Mouse (Mus musculus): Measurements from ENCODE around the gene Gm42906. TPM values are rescaled to one million over a fixed set of nuclear protein-coding genes. Genes with fewer than 3 reads are reported as not detected.

Gene Gm42906
- polyA plus RNA-seq, 2 experiments: not detected

DNA sequence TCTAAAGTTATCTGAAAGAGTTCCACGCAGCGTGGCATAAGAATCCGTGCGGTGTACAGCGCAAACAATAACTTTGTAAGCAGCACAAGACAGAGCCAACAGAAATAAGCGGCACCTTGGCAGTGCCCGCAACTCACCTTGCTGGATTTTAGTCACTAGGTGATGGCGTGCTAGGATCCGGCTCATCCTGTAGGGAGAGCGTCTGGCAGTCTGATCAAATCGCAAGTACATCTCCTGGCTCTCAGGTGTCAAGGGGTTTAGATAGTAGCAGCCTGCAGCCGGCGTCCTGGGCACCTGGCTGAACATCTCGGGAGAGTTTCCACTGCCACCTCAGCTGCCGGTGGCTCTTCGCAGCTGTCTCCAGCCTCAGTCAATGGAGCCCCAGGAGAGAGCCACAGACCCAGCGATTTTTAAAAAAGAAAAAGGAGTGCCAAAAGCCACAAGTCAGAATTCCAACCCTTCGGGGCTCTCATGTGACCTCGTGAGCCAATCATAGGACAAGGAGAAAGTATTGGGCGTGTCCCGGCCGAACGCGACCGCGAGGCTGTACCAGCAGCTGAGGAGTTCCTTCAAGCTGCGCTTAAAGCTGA is 238.1 kb downstream of the Gm42906 start:
- Histone ChIP-seq H3K27me3 (ENCODE audit: control insufficient read depth, insufficient read depth, low read length) (no peaks in the 10 kb centered on the region), H3K4me1 (replicated peaks; ENCODE audit: control insufficient read depth in 2 of 2, insufficient read depth in 2 of 2, low read length in 1 of 2) (peaks cover 0 to 4% of the 10 kb centered on the region in 2 experiments; a peak in 1 of 4 replicates), H3K4me3 (ENCODE audit: insufficient read depth in 1 of 2, low read depth in 2 of 2, low read length in 2 of 2) (peak overlapping the region; percentile 38 to 62), H3K4me2 (ENCODE audit: low read depth) (peak overlapping the region; percentile 42), H3K9ac (replicated peaks) (no peak overlapping the region), H3K36me3 (replicated peaks; ENCODE audit: control insufficient read depth, insufficient read depth, low read depth) (no peaks in the 10 kb centered on the region), H3K27ac (no peak overlapping the region), H3K9me3 (ENCODE audit: control insufficient read depth, low read length) (no peaks in the 10 kb centered on the region)
- 3% methylated on average over 27 of the region's 27 CpGs for WGBS (ENCODE audit: insufficient replicate concordance)
- TF ChIP-seq EP300 (IDR thresholded peaks at IDR 0.05; ENCODE audit: low read depth) (no peak), CTCF (IDR thresholded peaks at IDR 0.05; ENCODE audit: low read depth) (no peak)
- DNase-seq (ENCODE audit: low read depth in 3 of 3, low spot score in 3 of 3) (peak; percentile 26 to 46 (median 30)), ATAC-seq (ENCODE audit: insufficient read depth) (peak; percentile 76)

DNA sequence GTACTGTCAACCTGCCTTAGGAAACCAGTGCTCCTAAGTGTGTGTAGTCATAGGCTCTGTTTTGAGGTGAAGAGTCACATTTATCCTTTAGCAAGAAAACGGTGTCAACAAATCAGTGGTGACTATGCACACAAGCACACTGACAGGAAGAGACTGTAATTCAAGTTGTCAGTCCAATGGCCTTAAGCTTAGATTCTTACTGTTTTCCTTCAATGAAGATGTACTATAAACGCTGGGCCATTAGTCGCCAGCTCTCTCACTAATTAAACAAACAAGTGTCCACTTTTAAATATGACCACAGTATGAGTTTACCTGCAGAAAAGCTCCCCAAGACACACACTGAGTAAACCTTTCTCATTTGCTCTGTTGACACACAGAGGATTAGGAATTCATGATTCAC is 238.6 kb downstream of the Gm42906 start:
- DNase-seq (ENCODE audit: low read depth in 3 of 3, low spot score in 3 of 3) (no peak), ATAC-seq (ENCODE audit: insufficient read depth) (no peak)
- WGBS (ENCODE audit: insufficient replicate concordance): 16% methylated on average over 3 of the region's 3 CpGs
- peak overlapping the region; percentile 38 to 62 for H3K4me3 ChIP-seq (ENCODE audit: insufficient read depth in 1 of 2, low read depth in 2 of 2, low read length in 2 of 2)
- TF ChIP-seq EP300 (IDR thresholded peaks at IDR 0.05; ENCODE audit: low read depth): no peak
- no peak for TF ChIP-seq CTCF (IDR thresholded peaks at IDR 0.05; ENCODE audit: low read depth)
- peaks cover 0 to 4% of the 10 kb centered on the region in 2 experiments; a peak in 1 of 4 replicates for H3K4me1 ChIP-seq (replicated peaks; ENCODE audit: control insufficient read depth in 2 of 2, insufficient read depth in 2 of 2, low read length in 1 of 2)
- H3K9ac ChIP-seq (replicated peaks): no peak overlapping the region
- no peak overlapping the region for H3K27ac ChIP-seq
- no peaks in the 10 kb centered on the region for H3K36me3 ChIP-seq (replicated peaks; ENCODE audit: control insufficient read depth, insufficient read depth, low read depth)
- no peaks in the 10 kb centered on the region for H3K9me3 ChIP-seq (ENCODE audit: control insufficient read depth, low read length)
- no peaks in the 10 kb centered on the region for H3K27me3 ChIP-seq (ENCODE audit: control insufficient read depth, insufficient read depth, low read length)
- peak overlapping the region; percentile 42 for H3K4me2 ChIP-seq (ENCODE audit: low read depth)

DNA sequence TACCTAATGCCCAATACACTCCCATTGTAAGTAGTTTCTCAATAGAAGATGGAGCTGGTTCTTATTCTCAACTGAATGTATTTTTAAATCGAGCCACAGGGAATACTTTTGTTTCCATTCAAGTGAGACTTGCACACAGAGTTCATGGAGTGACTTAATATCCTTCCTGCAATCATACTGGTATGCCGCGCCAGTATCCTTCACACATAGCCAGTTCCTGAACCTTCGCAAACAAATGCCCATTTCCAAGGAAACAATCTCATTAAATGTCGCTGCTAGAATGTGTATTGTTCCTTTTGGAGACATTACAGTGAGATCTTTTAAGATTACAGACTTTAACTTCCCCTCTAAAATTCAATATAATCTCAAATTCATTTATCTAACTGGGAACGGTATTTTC is 239.3 kb downstream of the Gm42906 start:
- Histone ChIP-seq H3K27ac (no peak overlapping the region), H3K4me3 (ENCODE audit: insufficient read depth in 1 of 2, low read depth in 2 of 2, low read length in 2 of 2) (no peak overlapping the region), H3K9me3 (ENCODE audit: control insufficient read depth, low read length) (no peaks in the 10 kb centered on the region), H3K9ac (replicated peaks) (no peak overlapping the region), H3K36me3 (replicated peaks; ENCODE audit: control insufficient read depth, insufficient read depth, low read depth) (no peaks in the 10 kb centered on the region), H3K4me2 (ENCODE audit: low read depth) (peak overlapping the region; percentile 42), H3K4me1 (replicated peaks; ENCODE audit: control insufficient read depth in 2 of 2, insufficient read depth in 2 of 2, low read length in 1 of 2) (peaks cover 0 to 4% of the 10 kb centered on the region in 2 experiments; a peak in 1 of 4 replicates), H3K27me3 (ENCODE audit: control insufficient read depth, insufficient read depth, low read length) (no peaks in the 10 kb centered on the region)
- no peak for TF ChIP-seq CTCF (IDR thresholded peaks at IDR 0.05; ENCODE audit: low read depth)
- TF ChIP-seq EP300 (IDR thresholded peaks at IDR 0.05; ENCODE audit: low read depth): no peak
- ATAC-seq (ENCODE audit: insufficient read depth) (no peak), DNase-seq (ENCODE audit: low read depth in 3 of 3, low spot score in 3 of 3) (no peak)
- 59% methylated on average over 6 of the region's 6 CpGs for WGBS (ENCODE audit: insufficient replicate concordance)

DNA sequence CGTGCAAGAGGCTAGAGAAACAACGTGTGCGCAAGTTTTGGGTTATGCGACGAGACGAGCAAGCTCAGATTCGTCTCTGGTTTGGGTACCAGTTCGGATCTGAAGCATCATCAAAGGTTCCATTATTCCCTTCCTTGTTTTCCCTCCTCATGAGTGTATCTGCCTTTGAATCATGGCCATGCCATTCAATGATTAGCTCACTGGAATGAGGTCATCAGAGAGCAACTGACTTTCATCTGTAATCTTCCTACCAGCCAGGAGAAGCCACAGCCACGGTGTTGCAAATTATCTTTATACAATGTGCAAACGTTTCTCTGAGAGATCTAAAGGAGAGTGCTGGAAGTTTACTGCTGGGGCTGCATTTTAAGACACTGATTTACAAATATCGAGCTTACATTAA is 240.6 kb downstream of the Gm42906 start:
- WGBS (ENCODE audit: insufficient replicate concordance): 66% methylated on average over 11 of the region's 11 CpGs
- H3K9ac ChIP-seq (replicated peaks): no peak overlapping the region
- no peaks in the 10 kb centered on the region for H3K27me3 ChIP-seq (ENCODE audit: control insufficient read depth, insufficient read depth, low read length)
- no peak for TF ChIP-seq EP300 (IDR thresholded peaks at IDR 0.05; ENCODE audit: low read depth)
- TF ChIP-seq CTCF (IDR thresholded peaks at IDR 0.05; ENCODE audit: low read depth): no peak
- DNase-seq (ENCODE audit: low read depth in 3 of 3, low spot score in 3 of 3) (no peak), ATAC-seq (ENCODE audit: insufficient read depth) (no peak)
- no peak overlapping the region for H3K27ac ChIP-seq
- no peaks in the 10 kb centered on the region for H3K9me3 ChIP-seq (ENCODE audit: control insufficient read depth, low read length)
- no peak overlapping the region for H3K4me2 ChIP-seq (ENCODE audit: low read depth)
- no peak overlapping the region for H3K4me3 ChIP-seq (ENCODE audit: insufficient read depth in 1 of 2, low read depth in 2 of 2, low read length in 2 of 2)
- H3K4me1 ChIP-seq (replicated peaks; ENCODE audit: control insufficient read depth in 2 of 2, insufficient read depth in 2 of 2, low read length in 1 of 2): peaks cover 0 to 4% of the 10 kb centered on the region in 2 experiments; a peak in 1 of 4 replicates
- H3K36me3 ChIP-seq (replicated peaks; ENCODE audit: control insufficient read depth, insufficient read depth, low read depth): no peaks in the 10 kb centered on the region

DNA sequence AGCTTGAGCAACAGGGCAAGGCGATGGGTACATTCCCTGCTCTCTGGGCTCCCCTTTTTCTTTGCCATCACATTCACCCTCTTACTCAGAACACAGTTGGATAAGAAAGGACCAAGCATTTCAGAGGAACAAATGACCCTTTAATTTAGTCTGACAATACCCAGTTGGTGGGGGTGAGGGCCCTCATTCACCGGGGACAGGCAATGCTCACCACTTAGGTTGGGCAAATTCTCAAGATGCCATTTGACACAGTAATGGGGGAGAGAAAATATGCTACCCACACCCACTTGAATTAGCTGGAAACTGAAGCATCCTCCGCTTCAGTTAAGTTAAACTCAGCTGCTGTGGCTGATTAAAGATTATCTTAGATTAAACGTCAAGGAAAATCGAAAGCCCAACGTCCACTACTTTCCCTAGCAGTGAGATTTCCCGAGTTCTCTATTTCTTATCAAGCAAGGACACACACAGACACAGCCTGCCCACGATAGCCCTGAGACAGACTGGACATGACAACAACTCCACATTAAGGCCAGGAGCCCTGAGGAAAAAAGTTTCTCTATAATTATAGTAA is 242.6 kb downstream of the Gm42906 start:
- 26% methylated on average over 8 of the region's 8 CpGs for WGBS (ENCODE audit: insufficient replicate concordance)
- Histone ChIP-seq H3K36me3 (replicated peaks; ENCODE audit: control insufficient read depth, insufficient read depth, low read depth) (no peaks in the 10 kb centered on the region), H3K9me3 (ENCODE audit: control insufficient read depth, low read length) (no peaks in the 10 kb centered on the region), H3K27ac (no peak overlapping the region), H3K4me3 (ENCODE audit: insufficient read depth in 1 of 2, low read depth in 2 of 2, low read length in 2 of 2) (no peak overlapping the region), H3K9ac (replicated peaks) (no peak overlapping the region), H3K27me3 (ENCODE audit: control insufficient read depth, insufficient read depth, low read length) (no peaks in the 10 kb centered on the region), H3K4me1 (replicated peaks; ENCODE audit: control insufficient read depth in 2 of 2, insufficient read depth in 2 of 2, low read length in 1 of 2) (peaks cover 0 to 4% of the 10 kb centered on the region in 2 experiments; a peak in 1 of 4 replicates), H3K4me2 (ENCODE audit: low read depth) (no peak overlapping the region)
- DNase-seq (ENCODE audit: low read depth in 3 of 3, low spot score in 3 of 3) (no peak), ATAC-seq (ENCODE audit: insufficient read depth) (no peak)
- TF ChIP-seq CTCF (IDR thresholded peaks at IDR 0.05; ENCODE audit: low read depth) (no peak), EP300 (IDR thresholded peaks at IDR 0.05; ENCODE audit: low read depth) (no peak)
